Mouse (Mus musculus): ENCODE data around the gene 4930452B06Rik.

The 4930452B06Rik gene

DNA sequence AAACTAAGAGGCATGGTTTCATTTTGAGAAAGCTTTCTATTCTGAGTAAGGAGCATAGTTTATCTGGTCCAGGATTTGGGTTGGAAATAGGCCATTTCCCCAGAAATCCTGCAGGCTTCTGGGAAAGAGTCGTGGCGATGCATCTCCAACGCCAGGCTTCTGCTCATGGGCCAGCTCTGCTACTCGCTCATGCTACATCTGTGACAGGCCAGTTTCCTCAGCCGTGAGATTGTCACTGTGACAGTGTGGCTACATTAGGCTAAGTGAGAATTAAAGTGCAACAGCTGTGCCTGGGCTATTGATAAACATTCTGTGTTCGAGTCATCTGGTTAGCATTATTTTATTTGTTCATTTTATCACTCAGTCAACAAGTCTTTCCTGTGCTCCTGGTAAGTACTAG lies 140.8 kb downstream of the 4930452B06Rik start:
- no peak for DNase-seq (ENCODE audit: low read depth, low spot score)

DNA sequence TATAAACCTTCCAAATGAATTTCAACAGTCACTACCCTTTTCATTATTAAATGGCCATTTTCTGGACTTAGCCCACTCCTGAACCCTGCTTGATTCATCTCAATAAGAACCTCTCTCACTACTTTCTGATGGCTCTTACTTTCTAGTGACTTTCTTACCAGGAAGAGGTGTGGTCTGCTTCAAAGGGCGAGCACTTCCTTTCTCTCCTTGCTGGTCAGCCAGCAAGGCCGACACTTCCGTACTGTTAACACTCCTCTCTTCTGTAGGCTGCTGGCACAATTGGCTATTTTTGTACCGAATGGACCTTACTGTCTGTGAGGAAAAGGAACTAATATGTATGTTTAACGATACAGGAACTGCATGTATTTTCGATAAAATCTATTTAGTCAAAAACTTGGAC lies 148.4 kb downstream of the 4930452B06Rik start:
- no peak for DNase-seq (ENCODE audit: low read depth, low spot score)

DNA sequence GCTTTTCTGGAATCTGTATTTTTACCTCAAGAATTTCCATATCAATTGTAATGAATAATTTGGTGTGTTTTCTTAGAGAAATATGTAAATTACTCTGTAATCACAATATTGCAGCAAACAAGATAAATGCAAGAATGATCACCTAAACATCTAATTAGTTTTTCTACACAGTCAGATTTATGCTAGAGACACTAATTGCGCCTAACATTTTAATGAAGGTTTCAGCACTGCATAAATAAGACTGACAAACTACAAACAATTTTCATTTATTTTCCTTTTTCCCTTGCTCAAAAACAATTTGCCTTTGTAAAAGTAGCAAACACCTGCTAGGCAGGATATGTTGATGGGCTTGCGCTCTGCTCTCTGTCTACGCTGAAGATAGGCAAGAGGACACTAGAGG lies 152.0 kb downstream of the 4930452B06Rik start:
- no peak for DNase-seq (ENCODE audit: low read depth, low spot score)

- DNase-seq (ENCODE audit: low read depth, low spot score): no peak
These were observed 154.8 kb downstream of the 4930452B06Rik start for GRCm38 (mm10) chr14:8511276-8511675.

DNA sequence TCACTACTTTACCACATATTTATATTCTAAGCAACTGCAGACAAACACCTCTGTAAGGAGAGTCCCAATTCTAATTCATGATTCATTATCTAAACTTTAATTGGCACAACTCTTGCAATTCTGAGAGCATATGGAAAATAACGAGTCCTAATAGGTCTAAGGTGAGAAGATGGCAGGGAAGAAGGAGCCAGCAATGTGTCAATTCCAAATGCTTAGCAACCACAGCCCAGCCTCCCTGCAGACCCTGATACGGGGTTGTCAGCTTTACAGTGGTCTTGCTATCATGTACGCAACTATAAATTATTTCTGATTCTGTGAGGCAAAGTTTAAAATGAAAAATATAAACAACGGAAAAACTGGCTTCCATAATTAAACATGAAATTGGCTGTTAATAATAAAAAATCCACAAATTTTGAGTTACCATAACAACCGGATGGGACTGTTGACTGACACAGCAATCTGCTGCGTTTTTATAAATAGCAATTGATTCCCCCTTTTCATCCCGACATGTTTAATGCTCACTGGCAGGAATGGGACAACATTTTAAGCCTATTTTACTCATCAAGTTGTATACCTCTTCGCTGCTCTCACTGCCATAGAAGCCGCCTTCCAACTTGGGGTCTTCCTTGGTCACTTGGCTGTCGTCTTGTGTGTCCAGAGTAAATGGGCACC lies 155.6 kb downstream of the 4930452B06Rik start:
- DNase-seq (ENCODE audit: low read depth, low spot score): no peak

DNA sequence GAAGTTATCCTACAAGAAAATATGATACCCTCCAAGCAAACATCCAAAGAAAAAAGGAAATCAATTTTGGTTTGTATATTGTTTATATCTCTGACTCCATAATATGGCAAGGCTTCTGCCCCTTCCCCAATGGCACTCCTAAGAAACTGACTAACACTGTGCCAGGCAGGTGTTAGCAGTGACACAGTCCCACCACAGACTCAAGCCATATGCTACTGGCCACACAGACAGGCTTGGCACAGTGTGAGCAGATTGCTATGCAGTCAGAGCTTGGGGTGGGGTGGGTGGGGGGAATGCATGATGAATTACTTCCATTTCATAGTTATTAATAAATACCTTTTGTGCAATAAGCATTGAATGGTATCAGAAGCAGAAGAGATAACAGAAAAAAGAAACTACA lies 157.4 kb downstream of the 4930452B06Rik start:
- DNase-seq (ENCODE audit: low read depth, low spot score): no peak

DNA sequence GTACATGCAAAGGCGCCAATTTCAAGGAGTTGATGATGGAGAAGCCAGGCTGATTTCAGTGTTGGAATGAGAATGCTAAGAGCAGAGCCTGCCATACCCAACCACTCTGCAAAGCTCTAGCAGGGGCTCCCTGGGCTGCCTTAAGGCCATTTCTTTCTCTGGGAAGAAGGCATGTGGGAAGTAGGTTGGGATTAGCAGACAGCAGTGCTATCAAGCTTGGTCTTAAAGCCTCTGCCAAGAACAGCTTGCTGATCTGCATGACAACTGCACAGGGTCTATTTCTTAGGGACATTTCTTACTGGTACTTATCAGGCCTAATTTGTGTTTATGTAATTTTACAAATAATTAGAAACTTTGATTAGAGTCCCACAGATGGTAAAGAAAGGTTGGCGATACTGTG lies 161.8 kb downstream of the 4930452B06Rik start:
- DNase-seq (ENCODE audit: low read depth, low spot score): no peak

GRCm38 (mm10) chr14:8503345-8503744 lies 162.7 kb downstream of the 4930452B06Rik start:
- DNase-seq (ENCODE audit: low read depth, low spot score): no peak

GRCm38 (mm10) chr14:8502496-8502895 lies 163.5 kb downstream of the 4930452B06Rik start:
- DNase-seq (ENCODE audit: low read depth, low spot score): no peak

- no peak for DNase-seq (ENCODE audit: low read depth, low spot score)
These were observed 170.3 kb downstream of the 4930452B06Rik start for GRCm38 (mm10) chr14:8495691-8496090.

DNA sequence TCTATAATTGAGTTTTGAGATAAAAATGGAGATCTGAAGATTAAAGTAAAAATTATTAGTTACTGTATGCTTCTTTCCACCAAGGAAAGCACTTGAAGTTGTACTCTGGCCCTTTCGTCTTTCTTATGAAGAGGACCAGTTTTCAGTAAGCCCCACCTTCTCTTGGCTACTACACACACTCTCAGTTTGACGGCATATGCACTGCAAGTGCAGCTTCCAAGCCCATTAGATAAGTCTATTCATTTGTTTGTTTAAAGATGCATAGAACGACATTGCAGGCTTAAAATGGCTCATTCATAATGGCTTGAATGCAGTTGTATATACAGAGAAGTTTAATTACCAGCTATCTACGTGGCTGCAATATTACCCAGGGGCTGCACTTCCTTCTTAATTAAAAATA lies 171.1 kb downstream of the 4930452B06Rik start:
- DNase-seq (ENCODE audit: low read depth, low spot score): no peak

DNA sequence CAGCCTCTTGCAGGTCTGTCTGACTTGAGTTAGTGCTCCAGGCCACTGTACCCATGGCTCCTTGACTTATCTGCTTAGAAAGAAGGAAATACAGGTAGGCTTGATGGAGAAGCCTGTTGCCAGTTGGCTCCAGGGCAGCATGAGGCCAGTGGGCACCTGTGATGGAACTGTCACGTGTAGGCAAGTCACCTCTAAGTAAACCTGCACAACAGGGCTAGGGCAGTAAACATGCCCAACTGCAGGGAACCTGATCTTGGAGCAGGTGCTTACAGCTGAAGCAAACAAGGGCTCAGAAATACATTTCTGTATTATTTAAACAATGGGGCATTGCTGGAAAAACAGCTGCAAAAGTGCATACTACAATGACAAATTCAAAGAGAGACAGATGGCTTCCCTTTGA lies 171.8 kb downstream of the 4930452B06Rik start:
- no peak for DNase-seq (ENCODE audit: low read depth, low spot score)

DNA sequence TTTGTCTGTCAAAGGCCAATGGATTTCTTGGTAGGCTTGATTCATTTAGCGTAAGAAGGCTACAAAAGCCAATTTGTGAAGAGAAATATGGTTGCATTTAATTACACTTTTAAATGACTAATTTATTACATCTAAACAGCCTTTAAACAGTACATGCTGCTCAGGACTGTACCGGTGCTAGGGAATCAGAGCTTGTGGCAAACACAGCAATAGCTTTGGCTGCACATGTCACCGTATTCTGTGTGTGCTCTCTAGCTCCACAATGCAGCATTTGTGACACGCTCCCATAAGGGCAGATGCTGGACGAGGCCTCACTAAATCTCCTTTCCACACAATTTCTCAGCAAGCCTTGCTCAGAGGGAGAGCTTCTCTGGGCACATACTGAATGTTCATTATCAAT lies 187.9 kb downstream of the 4930452B06Rik start:
- no peak for DNase-seq (ENCODE audit: low read depth, low spot score)

GRCm38 (mm10) chr14:8477348-8477747 lies 188.7 kb downstream of the 4930452B06Rik start:
- no peak for DNase-seq (ENCODE audit: low read depth, low spot score)

GRCm38 (mm10) chr14:8476606-8477005 lies 189.4 kb downstream of the 4930452B06Rik start:
- DNase-seq (ENCODE audit: low read depth, low spot score): peak; percentile 9

DNA sequence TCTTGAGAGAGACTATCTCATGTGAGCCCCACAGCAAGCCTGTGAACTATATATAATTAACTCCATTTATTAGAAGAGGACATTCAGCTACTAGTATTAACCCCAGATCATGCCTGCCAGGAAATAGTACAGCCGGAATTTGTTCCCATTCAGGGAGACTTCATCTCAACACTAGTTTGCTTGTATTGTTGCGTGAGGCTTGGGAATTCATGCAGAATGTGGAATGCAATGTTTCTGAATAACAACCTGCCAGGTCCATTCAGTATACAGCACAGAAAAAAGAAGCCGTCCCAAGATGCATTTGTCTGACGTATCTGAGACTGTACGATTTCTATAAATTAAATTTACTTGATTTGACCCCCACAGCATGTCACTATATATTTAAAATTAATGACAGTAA lies 190.2 kb downstream of the 4930452B06Rik start:
- no peak for DNase-seq (ENCODE audit: low read depth, low spot score)

DNA sequence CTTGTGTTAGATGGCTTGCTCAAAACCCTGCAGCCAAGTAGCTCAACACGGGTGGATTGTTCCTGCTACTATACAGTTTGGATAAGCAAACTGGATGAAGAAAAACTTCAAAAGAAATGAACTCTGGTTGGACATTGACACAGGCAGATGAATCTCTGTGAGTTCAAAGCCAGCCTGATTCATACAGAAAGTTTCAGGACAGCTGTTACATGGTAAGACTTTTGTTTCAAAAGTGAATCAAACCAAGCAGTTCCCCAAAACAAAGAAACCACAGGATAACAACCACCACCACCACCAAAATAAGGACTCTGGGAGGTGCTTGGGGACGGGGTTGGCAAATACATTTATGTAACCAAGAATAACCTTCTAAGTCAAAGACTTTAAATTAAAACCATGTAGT lies 193.2 kb downstream of the 4930452B06Rik start:
- DNase-seq (ENCODE audit: low read depth, low spot score): no peak

DNA sequence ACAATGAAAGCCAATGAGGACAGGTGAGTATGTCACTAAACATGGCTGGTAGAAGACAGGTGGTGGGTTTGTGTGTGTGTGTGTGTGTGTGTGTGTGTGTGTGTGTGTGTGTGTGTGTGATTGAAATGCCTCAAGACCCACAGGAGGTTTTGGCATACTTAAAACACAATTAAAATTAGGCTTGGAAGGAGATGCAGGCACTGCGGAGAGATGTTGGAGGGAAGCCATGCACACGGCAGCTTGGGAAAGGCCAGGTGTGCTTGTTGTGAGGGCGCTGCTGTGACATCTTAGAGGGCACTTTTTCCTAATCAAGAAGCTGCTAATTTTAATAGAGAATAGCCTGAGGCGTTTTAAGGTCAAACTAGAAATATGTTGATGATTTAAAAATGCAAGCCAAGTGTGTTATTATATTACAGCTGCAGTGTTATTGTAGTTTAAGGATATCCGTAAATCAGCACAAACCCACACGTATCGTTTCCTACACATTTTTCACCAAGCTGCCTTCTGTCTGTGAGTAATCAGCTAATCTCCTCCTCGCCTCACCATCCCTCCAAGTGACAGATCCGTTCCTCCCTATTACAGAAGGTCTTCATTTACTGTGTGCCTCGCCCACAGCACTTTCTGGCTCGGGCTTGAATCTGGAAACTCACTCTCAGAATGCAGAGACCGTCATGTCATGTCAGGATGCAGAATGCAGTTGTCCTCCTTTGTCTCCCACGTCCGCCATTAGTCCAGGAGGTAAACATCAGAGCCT lies 201.5 kb downstream of the 4930452B06Rik start:
- no peak for DNase-seq (ENCODE audit: low read depth, low spot score)

GRCm38 (mm10) chr14:8462973-8463372 lies 203.1 kb downstream of the 4930452B06Rik start:
- no peak for DNase-seq (ENCODE audit: low read depth, low spot score)

GRCm38 (mm10) chr14:8462321-8462909 lies 203.6 kb downstream of the 4930452B06Rik start:
- no peak for DNase-seq (ENCODE audit: low read depth, low spot score)

DNA sequence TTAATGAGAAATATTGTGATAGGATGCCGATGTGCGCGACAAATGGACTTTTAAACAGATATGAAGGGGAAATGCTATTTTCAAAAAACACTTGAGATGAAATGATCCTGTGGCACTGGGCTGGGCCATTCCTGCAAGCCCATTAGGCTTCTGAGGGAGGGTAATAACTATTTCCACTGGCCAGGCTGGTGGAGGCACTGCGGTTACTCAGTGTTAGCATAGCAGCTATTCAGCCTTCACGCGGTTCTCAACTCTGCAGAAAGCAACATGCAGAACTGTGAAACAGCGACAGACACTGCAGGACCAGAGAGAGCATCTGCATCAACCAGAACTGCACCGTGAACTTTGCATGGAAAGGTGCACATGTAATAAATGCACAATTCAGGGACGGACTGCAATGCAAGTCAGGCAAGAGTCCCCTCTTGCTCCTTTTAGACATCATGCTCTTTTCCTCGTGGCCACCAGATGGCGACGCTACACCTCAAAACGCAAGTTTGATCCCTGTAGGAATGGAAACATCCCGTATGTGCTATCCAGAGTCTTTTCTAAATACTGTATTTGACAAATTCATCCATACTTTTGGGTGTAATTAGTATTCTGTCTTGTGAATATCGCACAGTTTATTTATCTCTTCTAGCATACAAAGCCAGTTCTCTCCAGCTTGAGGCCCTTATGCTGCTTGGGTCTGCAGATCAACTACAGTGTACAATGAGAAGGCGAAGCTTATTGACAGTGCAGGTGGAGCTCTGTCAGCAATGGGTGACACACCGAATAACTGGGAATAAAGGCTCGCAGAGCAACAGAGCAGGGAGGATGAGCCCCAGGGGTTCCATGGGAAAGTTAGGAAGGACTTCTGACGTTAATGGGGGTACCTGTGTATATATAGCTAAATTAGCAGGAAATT lies 205.6 kb downstream of the 4930452B06Rik start:
- peak; percentile 40 for DNase-seq (ENCODE audit: low read depth, low spot score)

GRCm38 (mm10) chr14:8459759-8460158 lies 206.3 kb downstream of the 4930452B06Rik start:
- DNase-seq (ENCODE audit: low read depth, low spot score): peak; percentile 7

Data from A20 (cell line).